In genomic region chrX:57923836-57924235, GRCm38 (mm10) we compare ENCODE assay signal across 10 mouse cellular contexts.
DNase-seq lines count a peak whose midpoint lies in the region; ATAC-seq and TF ChIP-seq lines count a peak whose summit lies in the region.
"Had no signal": no experiment of that assay in that cellular context is flagged by ENCODE, and none has a peak within 500 bp of the region (broad histone marks: within the 10 kb centered on the region; RNA-seq: fewer than 3 reads in every experiment).

No protein-coding gene starts in this region.

- no peak overlapping the region for H3K4me2 ChIP-seq in lung, postnatal 0 days (replicated peaks; ENCODE audit: low read depth, low read length)
- H3K4me2 ChIP-seq in midbrain, postnatal 0 days (ENCODE audit: low read depth, low read length, poor library complexity, severe bottlenecking), result no peak overlapping the region
- no peak overlapping the region for H3K4me2 ChIP-seq in kidney, embryonic 15.5 days
- H3K4me2 ChIP-seq: liver, embryonic 15.5 days had no signal

- 35% methylated on average over 5 of the region's 5 CpGs for WGBS in heart, adult 2 months
- 24% methylated on average over 5 of the region's 5 CpGs for WGBS in heart, embryonic 10.5 days
- WGBS in lung, postnatal 0 days, result 23% methylated on average over 5 of the region's 5 CpGs
- 41% methylated on average over 5 of the region's 5 CpGs for WGBS in midbrain, postnatal 0 days
- WGBS in kidney, embryonic 15.5 days, result 28% methylated on average over 5 of the region's 5 CpGs

- TF ChIP-seq EP300 in heart, adult 2 months (IDR thresholded peaks at IDR 0.05; ENCODE audit: insufficient read depth, low read depth, low read length), result no peak
- no peak for TF ChIP-seq EP300 in lung, postnatal 0 days (IDR thresholded peaks at IDR 0.05)

- intact Hi-C loops in heart, adult 2 months (cut with DNase I), result loop anchor here (5.0 kb wide), 1 partner anchor 108 kb away; no protein-coding TSS in a partner anchor

- no peaks in the 10 kb centered on the region for H3K79me2 ChIP-seq in heart, adult 2 months (replicated peaks; ENCODE audit: control insufficient read depth, insufficient read depth, low read length)

- no peak for TF ChIP-seq POLR2A in heart, adult 2 months (IDR thresholded peaks at IDR 0.05; ENCODE audit: insufficient read depth, low read depth, low read length)

- no peak overlapping the region for H3K9ac ChIP-seq in heart, adult 2 months (ENCODE audit: low read depth, low read length)
- no peak overlapping the region for H3K9ac ChIP-seq in lung, postnatal 0 days (replicated peaks; ENCODE audit: low read depth)
- no peak overlapping the region for H3K9ac ChIP-seq in midbrain, postnatal 0 days (replicated peaks; ENCODE audit: low read length, poor library complexity, severe bottlenecking)
- no peak overlapping the region for H3K9ac ChIP-seq in kidney, embryonic 15.5 days
- H3K9ac ChIP-seq: liver, embryonic 15.5 days had no signal

- no peaks in the 10 kb centered on the region for H3K9me3 ChIP-seq in heart, embryonic 10.5 days
- H3K9me3 ChIP-seq in lung, postnatal 0 days (ENCODE audit: low read length), result no peaks in the 10 kb centered on the region
- no peaks in the 10 kb centered on the region for H3K9me3 ChIP-seq in midbrain, postnatal 0 days (ENCODE audit: low read length)
- H3K9me3 ChIP-seq in kidney, embryonic 15.5 days (replicated peaks), result no peaks in the 10 kb centered on the region
- H3K9me3 ChIP-seq: liver, embryonic 15.5 days had no signal

- peak; percentile 36 for TF ChIP-seq CTCF in heart, adult 2 months (IDR thresholded peaks at IDR 0.05)
- TF ChIP-seq CTCF in lung, postnatal 0 days (IDR thresholded peaks at IDR 0.05), result peak; percentile 25; the same call in 1 of the 2 replicates
- peak; percentile 68 for TF ChIP-seq CTCF in midbrain, postnatal 0 days (IDR thresholded peaks at IDR 0.05)

- H3K27me3 ChIP-seq in heart, adult 2 months (ENCODE audit: control insufficient read depth, insufficient read depth, low read length), result peaks cover 5% of the 10 kb centered on the region
- H3K27me3 ChIP-seq in heart, embryonic 10.5 days (ENCODE audit: insufficient read depth, poor library complexity, severe bottlenecking), result peaks cover 35% of the 10 kb centered on the region
- H3K27me3 ChIP-seq in lung, postnatal 0 days (replicated peaks; ENCODE audit: insufficient read depth, low read length), result peaks cover 20% of the 10 kb centered on the region
- H3K27me3 ChIP-seq in midbrain, postnatal 0 days (ENCODE audit: insufficient read depth, low read length), result no peaks in the 10 kb centered on the region
- H3K27me3 ChIP-seq in kidney, embryonic 15.5 days, result peaks cover 72% of the 10 kb centered on the region

- H3K4me1 ChIP-seq in heart, adult 2 months (ENCODE audit: control insufficient read depth, insufficient read depth, low read length), result no peaks in the 10 kb centered on the region
- no peaks in the 10 kb centered on the region for H3K4me1 ChIP-seq in heart, embryonic 10.5 days
- no peaks in the 10 kb centered on the region for H3K4me1 ChIP-seq in lung, postnatal 0 days (ENCODE audit: insufficient read depth, low read depth, low read length)
- no peaks in the 10 kb centered on the region for H3K4me1 ChIP-seq in midbrain, postnatal 0 days (ENCODE audit: insufficient read depth, low read length)
- H3K4me1 ChIP-seq in kidney, embryonic 15.5 days, result 0 out of 2 replicates have a peak, but pooled peaks cover 3% of the 10 kb centered on the region
- H3K4me1 ChIP-seq: liver, embryonic 15.5 days had no signal

- DNase-seq in heart, adult 2 months, result no peak
- DNase-seq in heart, embryonic 10.5 days (ENCODE audit: low spot score), result no peak
- DNase-seq in lung, postnatal 0 days (ENCODE audit: low spot score), result no peak
- no peak for DNase-seq in lung, postnatal 36 days
- peak; percentile 27 for DNase-seq in brain, adult 2 months (ENCODE audit: low read depth, low spot score)
- DNase-seq in midbrain, postnatal 0 days (ENCODE audit: low spot score), result peak; percentile 27
- DNase-seq in thymus, postnatal 36 days, result no peak
- DNase-seq: kidney, adult 11 months had no signal

- no peak overlapping the region for H3K27ac ChIP-seq in heart, adult 2 months
- no peak overlapping the region for H3K27ac ChIP-seq in heart, embryonic 10.5 days
- H3K27ac ChIP-seq in lung, postnatal 0 days (ENCODE audit: low read length), result no peak overlapping the region
- no peak overlapping the region for H3K27ac ChIP-seq in midbrain, postnatal 0 days (ENCODE audit: low read depth, low read length)
- H3K27ac ChIP-seq in kidney, embryonic 15.5 days, result no peak overlapping the region
- H3K27ac ChIP-seq: liver, embryonic 15.5 days had no signal

- no peak for ATAC-seq in lung, postnatal 0 days
- ATAC-seq in midbrain, postnatal 0 days (ENCODE audit: low FRiP score), result no peak
- ATAC-seq in kidney, embryonic 15.5 days (replicated peaks; ENCODE audit: low FRiP score), result no peak

- H3K4me3 ChIP-seq in heart, adult 2 months, result no peak overlapping the region
- no peak overlapping the region for H3K4me3 ChIP-seq in heart, embryonic 10.5 days
- no peak overlapping the region for H3K4me3 ChIP-seq in lung, postnatal 0 days (ENCODE audit: low read depth, low read length)
- H3K4me3 ChIP-seq in midbrain, postnatal 0 days (ENCODE audit: low read depth, low read length), result no peak overlapping the region
- H3K4me3 ChIP-seq in kidney, embryonic 15.5 days (replicated peaks), result no peak overlapping the region
- H3K4me3 ChIP-seq: liver, embryonic 15.5 days had no signal

- no peaks in the 10 kb centered on the region for H3K36me3 ChIP-seq in heart, adult 2 months (ENCODE audit: control insufficient read depth, insufficient read depth, low read length)
- H3K36me3 ChIP-seq in heart, embryonic 10.5 days, result no peaks in the 10 kb centered on the region
- H3K36me3 ChIP-seq in lung, postnatal 0 days (ENCODE audit: insufficient read depth, low read length), result no peaks in the 10 kb centered on the region
- H3K36me3 ChIP-seq in midbrain, postnatal 0 days (ENCODE audit: insufficient read depth, low read length), result no peaks in the 10 kb centered on the region
- no peaks in the 10 kb centered on the region for H3K36me3 ChIP-seq in kidney, embryonic 15.5 days
- H3K36me3 ChIP-seq: liver, embryonic 15.5 days had no signal

Comparison
In these comparisons a context has a peak if more than half of its experiments do, and no peak if none do; other contexts are left out.
1. DNase-seq: peak in brain, adult 2 months (single experiment) and midbrain, postnatal 0 days (single experiment); none in heart, adult 2 months (0 of 2), heart, embryonic 10.5 days (single experiment), lung, postnatal 0 days (single experiment), lung, postnatal 36 days (single experiment) and thymus, postnatal 36 days (0 of 2).
2. Peak in every context shown above with its lines, with median percentiles within 50 percentile points of each other: CTCF ChIP-seq.